16 mouse cellular contexts compared by ENCODE assay signal in the genomic region with DNA sequence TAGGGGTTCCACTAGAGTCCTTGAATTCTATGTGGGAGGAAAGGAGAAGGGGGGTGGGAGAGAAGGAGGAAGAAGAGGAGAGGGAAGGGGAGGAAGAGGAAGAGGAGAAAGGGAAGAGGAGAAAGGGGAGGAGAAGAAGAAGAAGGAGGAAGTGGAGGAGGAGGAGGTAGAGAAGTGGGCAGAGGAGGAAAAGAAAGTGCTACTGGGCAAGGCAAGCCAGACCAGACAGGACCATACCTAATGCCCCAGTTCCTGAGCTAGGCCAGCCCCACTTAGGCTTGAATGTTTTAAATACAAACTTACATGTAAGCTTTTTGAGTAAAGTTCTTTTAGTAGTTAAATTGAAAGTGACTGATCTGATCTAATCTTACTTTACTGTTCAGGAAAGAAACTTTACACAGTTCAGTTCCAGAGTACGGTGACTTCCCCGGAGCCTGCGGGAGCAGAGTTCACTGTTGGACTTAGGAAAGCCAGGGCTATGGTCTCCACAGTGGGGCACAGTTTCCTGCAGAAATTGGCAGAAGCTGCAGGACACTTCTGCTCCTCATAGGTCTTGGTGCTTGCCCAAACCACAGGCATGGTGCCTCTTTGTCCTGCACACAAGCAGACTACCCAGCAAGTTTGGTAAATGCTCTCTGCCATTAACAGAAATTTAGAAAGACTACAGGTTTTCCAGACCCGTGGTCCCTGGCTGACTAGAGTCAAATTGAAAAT.
DNase-seq lines count a peak whose midpoint lies in the region; ATAC-seq lines count a peak whose summit lies in the region.
"Had no signal": no experiment of that assay in that cellular context is flagged by ENCODE, and none has a peak within 500 bp of the region (broad histone marks: within the 10 kb centered on the region; RNA-seq: fewer than 3 reads in every experiment).

No protein-coding gene starts in this region.

- no peaks in the 10 kb centered on the region for H3K27me3 ChIP-seq in kidney, embryonic 14.5 days (ENCODE audit: control insufficient read depth, insufficient read depth, low read length)
- H3K27me3 ChIP-seq: limb, embryonic 12.5 days; midbrain, embryonic 13.5 days had no signal

- no peak overlapping the region for H3K27ac ChIP-seq in kidney, embryonic 14.5 days (ENCODE audit: low read depth, low read length)
- H3K27ac ChIP-seq: hindbrain, embryonic 10.5 days; limb, embryonic 12.5 days; midbrain, embryonic 13.5 days had no signal

- H3K36me3 ChIP-seq in kidney, embryonic 14.5 days (ENCODE audit: control insufficient read depth, insufficient read depth, low read length) = no peaks in the 10 kb centered on the region
- H3K36me3 ChIP-seq: hindbrain, embryonic 10.5 days; limb, embryonic 12.5 days; midbrain, embryonic 13.5 days had no signal

- ATAC-seq in kidney, embryonic 14.5 days (ENCODE audit: low FRiP score, low TSS enrichment) = no peak
- peak; percentile 56 for ATAC-seq in common myeloid progenitor, adult 5-6 weeks (replicated peaks; ENCODE audit: low read depth, poor library complexity, severe bottlenecking)
- ATAC-seq: forebrain, embryonic 14.5 days; midbrain, embryonic 13.5 days had no signal

- no peaks in the 10 kb centered on the region for H3K4me1 ChIP-seq in kidney, embryonic 14.5 days (ENCODE audit: control insufficient read depth, insufficient read depth, low read length)
- H3K4me1 ChIP-seq: hindbrain, embryonic 10.5 days; limb, embryonic 12.5 days; midbrain, embryonic 13.5 days had no signal

- DNase-seq in kidney, adult 18-20 months = peak; percentile 17
- DNase-seq in 416B (ENCODE audit: low read depth) = peak; percentile 55
- peak; percentile 3 for DNase-seq in kidney, postnatal 4 days
- no peak for DNase-seq in ovary, postnatal 10 days (ENCODE audit: low spot score)
- no peak for DNase-seq in frontal cortex, postnatal 10 days (ENCODE audit: low spot score in 2 of 2)
- no peak for DNase-seq in cerebellum, adult 8-10 months
- DNase-seq: adrenal gland, postnatal 10 days; heart, adult 18-20 months; lung, postnatal 36 days; thymus, postnatal 36 days had no signal

- no peak overlapping the region for H3K4me2 ChIP-seq in kidney, embryonic 14.5 days (replicated peaks; ENCODE audit: low read depth, low read length)
- H3K4me2 ChIP-seq: limb, embryonic 12.5 days; midbrain, embryonic 13.5 days had no signal

- H3K4me3 ChIP-seq in kidney, embryonic 14.5 days (ENCODE audit: low read length) = no peak overlapping the region
- H3K4me3 ChIP-seq: hindbrain, embryonic 10.5 days; limb, embryonic 12.5 days; midbrain, embryonic 13.5 days had no signal

- no peaks in the 10 kb centered on the region for H3K9me3 ChIP-seq in kidney, embryonic 14.5 days (ENCODE audit: control insufficient read depth, low read length)
- H3K9me3 ChIP-seq: hindbrain, embryonic 10.5 days; limb, embryonic 12.5 days; midbrain, embryonic 13.5 days had no signal

- H3K9ac ChIP-seq in kidney, embryonic 14.5 days (ENCODE audit: low read depth, low read length) = no peak overlapping the region
- H3K9ac ChIP-seq: limb, embryonic 12.5 days; midbrain, embryonic 13.5 days had no signal

- 81% methylated on average over 4 of the region's 4 CpGs for whole genome bisulfite sequencing in kidney, embryonic 14.5 days

Comparison
In these comparisons a context has a peak if more than half of its experiments do, and no peak if none do; other contexts are left out.
1. DNase-seq: peak in kidney, adult 18-20 months (single experiment), 416B (single experiment) and kidney, postnatal 4 days (2 of 2); none in ovary, postnatal 10 days (single experiment), frontal cortex, postnatal 10 days (0 of 2) and cerebellum, adult 8-10 months (single experiment).